8 mouse cellular contexts compared by ENCODE assay signal in the genomic region with DNA sequence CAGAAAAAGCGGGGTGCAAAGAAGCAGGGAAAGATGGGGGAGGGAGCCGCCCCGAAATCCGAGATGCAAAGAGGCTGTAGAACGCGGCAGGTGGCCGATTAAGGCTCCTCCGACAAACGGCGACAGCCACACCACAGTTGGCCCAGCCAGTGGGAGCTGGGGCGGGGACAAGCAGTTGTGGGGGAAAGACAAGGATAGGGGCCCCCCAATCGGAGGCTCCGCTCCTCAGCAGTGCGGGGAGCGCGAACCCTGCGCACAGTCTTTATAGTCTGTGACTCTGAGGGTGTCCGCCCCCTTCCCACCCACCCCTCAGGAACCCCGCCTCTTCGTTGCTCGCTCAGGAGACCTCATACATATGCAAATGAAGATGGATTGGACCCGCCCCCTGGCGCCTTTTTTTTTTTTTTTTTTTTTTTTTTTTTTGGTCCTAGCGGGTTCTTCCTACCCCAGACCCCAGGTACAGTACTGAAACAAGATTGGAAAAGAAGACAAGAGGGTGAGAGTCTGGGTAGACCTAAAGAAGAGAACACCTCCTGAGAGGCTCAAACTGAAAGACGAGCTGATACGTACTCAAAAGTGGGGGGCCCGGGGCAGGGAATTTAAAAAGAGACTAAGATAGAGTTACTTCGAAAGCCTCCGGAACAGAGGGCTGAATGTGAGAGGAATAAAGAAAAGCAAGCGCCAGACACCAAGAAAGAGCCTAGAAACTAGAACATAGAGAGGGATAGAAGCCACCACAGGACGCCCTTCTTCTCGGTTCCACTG. TPM values are rescaled to one million over a fixed set of nuclear protein-coding genes. Genes with fewer than 3 reads are reported as not detected.
DNase-seq lines count a peak whose midpoint lies in the region; ATAC-seq and TF ChIP-seq lines count a peak whose summit lies in the region.

Atp1b2 (minus strand) TSS at position 217 of the 765 bp plus-strand sequence.

- DNase-seq in adrenal gland, adult (ENCODE audit: inconsistent age in 2 of 2, low spot score in 1 of 2) = peak; percentile 78 to 88
- peak; percentile 41 to 74 for DNase-seq in gastrocnemius, adult 8-10 months (ENCODE audit: low spot score in 2 of 2)
- peak; percentile 95 for DNase-seq in hindbrain, postnatal 0 days (ENCODE audit: low spot score)
- DNase-seq in left cerebral cortex, postnatal 25 days (ENCODE audit: low spot score in 2 of 2) = peak; percentile 77 to 78
- peak; percentile 81 for DNase-seq in mesoderm, embryonic 11.5 days (ENCODE audit: low read depth, low spot score)
- peak; percentile 88 for DNase-seq in right cerebral cortex, postnatal 4 days
- peak; percentile 80 for DNase-seq in yolk sac, embryonic 10.5 days (ENCODE audit: low spot score)

- TF ChIP-seq CTCF in hindbrain, postnatal 0 days (IDR thresholded peaks at IDR 0.05; ENCODE audit: low read depth) = no peak

- peak within 1 kb of the TSS; percentile 72 for H3K4me2 ChIP-seq in hindbrain, postnatal 0 days (ENCODE audit: low read depth, low read length)

- no peaks in the 10 kb centered on the region for H3K9me3 ChIP-seq in hindbrain, postnatal 0 days (ENCODE audit: low read length)

- H3K4me1 ChIP-seq in hindbrain, postnatal 0 days (ENCODE audit: insufficient read depth, low read length) = peaks cover 20% of the 10 kb centered on the region

- H3K4me3 ChIP-seq in hindbrain, postnatal 0 days (ENCODE audit: low read length) = peak within 1 kb of the TSS; percentile 95

- peak within 1 kb of the TSS; percentile 95 for H3K9ac ChIP-seq in hindbrain, postnatal 0 days (replicated peaks; ENCODE audit: low read length)

- H3K27ac ChIP-seq in hindbrain, postnatal 0 days = peak within 1 kb of the TSS; percentile 95

- no peaks in the 10 kb centered on the region for H3K27me3 ChIP-seq in hindbrain, postnatal 0 days (ENCODE audit: insufficient read depth, low read length)

- intact Hi-C loops in left cerebral cortex, postnatal 25 days (cut with DNase I) = loop anchor here (2.0 kb wide), 1 partner anchor 25 kb away; the partner anchor contains the start of genes Trp53 and Wrap53

- 3% methylated on average over 32 of the region's 32 CpGs for WGBS in hindbrain, postnatal 0 days

- peak; percentile 88 for ATAC-seq in common myeloid progenitor, adult 5-6 weeks (replicated peaks; ENCODE audit: low read depth, poor library complexity, severe bottlenecking)
- peak; percentile 94 for ATAC-seq in hindbrain, postnatal 0 days

- H3K36me3 ChIP-seq in hindbrain, postnatal 0 days (ENCODE audit: insufficient read depth, low read length) = peaks cover 8% of the 10 kb centered on the region; the same call in 1 of the 2 replicates

RNA-seq across cellular contexts. Expression of gene Atp1b2, which starts in this region (rescaled TPM):
- total RNA-seq in common myeloid progenitor, adult 5-6 weeks (2017) = 16.9 and 26.2 TPM in 2 replicates
- 100 to 1,000 TPM; 333 to 372 (median 353) TPM for total RNA-seq in gastrocnemius, adult 8-10 months (2022)
- 185 and 210 TPM in 2 replicates for total RNA-seq in hindbrain, postnatal 0 days (2014; rRNA removed)
- 145 and 157 TPM in 2 replicates for polyA plus RNA-seq in hindbrain, postnatal 0 days (2015; fragmentation: Nextera tagmentation; extraction: Ambion mirVana)
- total RNA-seq in left cerebral cortex, postnatal 25 days (2021) = 100 to 1,000 TPM; 403 to 438 TPM

Comparison
In these comparisons a context has a peak if more than half of its experiments do, and no peak if none do; other contexts are left out.
1. Peak in every context shown above with its lines: DNase-seq, ATAC-seq, H3K4me3 ChIP-seq and H3K27ac ChIP-seq.